ENCODE assay signal across 9 mouse cellular contexts in genomic region chr1:42915062-42915461, GRCm38 (mm10). TPM values are rescaled to one million over a fixed set of nuclear protein-coding genes. Genes with fewer than 3 reads are reported as not detected.
A peak's percentile ranks its signal among the peaks of the same experiment; 100 is the strongest.
DNase-seq lines count a peak whose midpoint lies in the region.
"Had no signal": no experiment of that assay in that cellular context is flagged by ENCODE, and none has a peak within 500 bp of the region (broad histone marks: within the 10 kb centered on the region; RNA-seq: fewer than 3 reads in every experiment).

No protein-coding gene starts in this region.

- DNase-seq in layer of hippocampus, adult 9-10 months (ENCODE audit: low spot score): peak; percentile 39
- no peak for DNase-seq in layer of hippocampus, adult 8-10 months (ENCODE audit: low spot score in 2 of 2)
- DNase-seq in MEL-GATA-1-ER (ENCODE audit: extremely low read depth, low read depth): peak; percentile 3
- peak; percentile 76 for DNase-seq in embryo, embryonic 10.5 days (ENCODE audit: low spot score)
- peak; percentile 2 for DNase-seq in large intestine, adult 2 months (ENCODE audit: low read depth, low spot score)
- DNase-seq in ovary, adult 18-20 months (ENCODE audit: low spot score): no peak
- no peak for DNase-seq in spleen, postnatal 14 days (ENCODE audit: low spot score in 2 of 2)
- no peak for DNase-seq in left cerebral cortex, adult 8-10 months (ENCODE audit: low spot score in 2 of 2)

- 13% methylated on average over 4 of the region's 4 CpGs for WGBS in large intestine, adult 2 months

RNA-seq across cellular contexts. Expression of gene Gpr45, which starts 37.6 kb away (rescaled TPM):
- total RNA-seq in layer of hippocampus, adult 8-10 months (2022): 10 to 100 TPM; 19.2 to 30.2 (median 22.7) TPM
- polyA plus RNA-seq in large intestine, adult 2 months (2012; rRNA removed): 0.29 and 0.67 TPM in 2 replicates
- 10 to 100 TPM; 13.8 to 17.9 (median 16.9) TPM for total RNA-seq in left cerebral cortex, adult 8-10 months (2022)
- polyA plus RNA-seq: erythroblast, embryonic 14.5 days had no signal

Comparison
In these comparisons a context has a peak if more than half of its experiments do, and no peak if none do; other contexts are left out.
1. DNase-seq: peak in layer of hippocampus, adult 9-10 months (single experiment), MEL-GATA-1-ER (single experiment), embryo, embryonic 10.5 days (single experiment) and large intestine, adult 2 months (single experiment); none in layer of hippocampus, adult 8-10 months (0 of 2), ovary, adult 18-20 months (single experiment), spleen, postnatal 14 days (0 of 2) and left cerebral cortex, adult 8-10 months (0 of 2).